Mouse (Mus musculus): ENCODE measurements at regions not wholly inside any gene's neighbourhood (a gene's known extent, or its start where the extent isn't known, plus 50 kb on each side); places are given as distances from the start of the nearest gene placed in this dataset.

DNA sequence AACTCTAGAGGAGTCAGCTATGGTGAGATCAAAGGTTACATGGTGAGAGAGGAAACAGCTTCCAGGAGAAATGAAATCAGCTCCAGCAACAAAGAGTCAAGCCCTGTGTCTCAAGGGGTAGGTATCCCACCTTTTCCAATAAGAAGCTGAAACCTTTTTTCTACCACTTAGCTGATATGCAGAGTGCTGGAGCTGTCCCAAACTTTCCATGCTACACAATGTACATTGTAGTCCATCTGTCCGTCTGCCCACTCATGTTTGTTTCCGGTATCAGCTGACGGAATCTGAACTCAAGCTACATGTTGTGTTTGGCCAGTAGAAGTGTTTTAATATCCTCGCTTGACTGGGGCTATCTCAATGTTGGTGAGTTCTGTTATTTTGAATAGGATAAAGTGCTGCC, 83.6 kb upstream of the Ngf start:
- DNase-seq (ENCODE audit: low spot score in 2 of 2) = no peak

DNA sequence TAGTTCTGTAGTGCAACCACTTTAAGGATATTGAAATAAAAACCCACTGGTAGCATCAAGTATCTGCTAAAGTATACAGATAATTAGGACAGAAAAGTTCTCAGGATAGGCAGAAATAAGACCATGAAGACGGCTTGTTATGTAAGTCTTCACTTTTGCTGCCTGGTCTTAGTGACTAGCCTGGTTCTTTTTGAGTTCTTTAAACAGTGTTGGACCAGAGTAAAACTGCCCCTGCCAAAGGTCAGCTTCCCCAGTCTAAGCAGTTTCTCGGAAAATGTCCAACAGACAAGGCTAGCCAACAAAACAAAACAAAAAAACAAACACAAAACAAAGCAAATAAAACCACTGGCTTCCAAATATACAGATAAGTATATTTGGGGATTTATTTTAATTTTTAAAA, 85.1 kb upstream of the Ngf start:
- DNase-seq (ENCODE audit: low spot score in 2 of 2) = no peak

DNA sequence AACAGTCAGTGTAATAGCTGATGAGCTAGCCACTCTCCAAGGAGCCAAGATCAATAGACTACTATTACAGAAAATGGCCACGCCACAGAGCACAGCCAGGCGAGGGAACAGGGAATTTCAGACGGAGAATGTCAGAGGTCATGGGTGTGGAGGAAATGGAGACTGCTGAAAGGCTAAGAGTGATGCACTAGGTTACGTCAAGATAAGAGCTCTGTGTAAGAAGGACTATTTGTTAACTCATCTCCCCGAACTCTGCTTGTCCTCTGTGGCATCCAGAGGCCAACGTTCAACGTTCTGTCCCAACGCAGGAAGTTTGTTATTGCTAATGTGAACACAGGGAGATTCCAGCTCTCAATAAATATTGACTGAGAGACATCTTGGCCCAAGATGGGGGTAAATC, 86.0 kb upstream of the Ngf start:
- DNase-seq (ENCODE audit: low spot score in 2 of 2) = no peak

DNA sequence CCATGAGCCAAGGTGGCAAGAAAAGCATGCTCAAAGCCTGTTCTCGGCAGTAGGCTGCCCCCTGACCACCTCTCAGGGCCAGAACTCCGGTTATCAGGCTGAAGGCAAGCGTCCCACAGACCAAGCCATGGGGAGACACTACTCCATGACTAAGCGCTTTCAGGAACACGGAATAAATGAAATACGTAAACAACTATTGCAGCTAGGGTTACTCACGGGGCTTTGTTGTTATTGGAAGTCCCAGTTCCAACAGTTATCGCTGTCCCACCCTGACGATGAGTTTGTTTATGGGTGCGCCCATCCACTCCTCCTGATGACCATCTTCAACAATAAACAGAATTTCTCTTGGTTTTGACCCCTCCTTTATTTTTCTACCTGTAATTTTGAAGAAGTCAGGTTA, 88.0 kb upstream of the Ngf start:
- no peak for DNase-seq (ENCODE audit: low spot score in 2 of 2)

DNA sequence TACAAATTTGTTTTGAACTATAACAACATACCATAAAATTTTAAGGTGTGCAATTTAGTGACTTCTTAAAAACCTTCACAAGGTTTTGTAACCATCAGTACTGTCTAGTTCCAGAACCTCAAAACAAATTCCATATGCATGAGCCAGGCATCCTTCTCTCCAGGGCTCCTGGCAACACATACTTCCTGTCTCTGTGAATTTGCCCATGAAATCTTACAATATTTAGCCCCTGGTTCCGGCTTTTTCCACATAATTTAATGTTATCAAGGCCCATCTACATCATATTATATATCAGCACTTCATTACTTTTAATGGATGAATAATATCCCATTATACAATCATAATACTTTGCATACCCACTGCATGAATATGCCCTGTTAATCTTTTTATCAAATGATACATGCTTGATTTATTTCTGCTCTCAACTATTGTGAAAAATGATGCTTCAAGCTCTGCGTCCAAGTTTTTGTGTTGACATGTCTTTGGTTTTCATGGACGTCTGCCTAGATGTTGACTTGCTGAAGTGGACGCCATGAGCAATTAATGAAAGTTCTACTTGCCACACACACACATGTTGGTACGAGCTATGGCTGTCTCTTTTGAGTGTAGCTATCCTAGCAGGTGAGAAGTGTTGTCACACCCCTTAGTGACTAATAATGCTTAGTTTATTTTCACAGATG, 95.2 kb upstream of the Ngf start:
- DNase-seq (ENCODE audit: low spot score in 2 of 2) = no peak

DNA sequence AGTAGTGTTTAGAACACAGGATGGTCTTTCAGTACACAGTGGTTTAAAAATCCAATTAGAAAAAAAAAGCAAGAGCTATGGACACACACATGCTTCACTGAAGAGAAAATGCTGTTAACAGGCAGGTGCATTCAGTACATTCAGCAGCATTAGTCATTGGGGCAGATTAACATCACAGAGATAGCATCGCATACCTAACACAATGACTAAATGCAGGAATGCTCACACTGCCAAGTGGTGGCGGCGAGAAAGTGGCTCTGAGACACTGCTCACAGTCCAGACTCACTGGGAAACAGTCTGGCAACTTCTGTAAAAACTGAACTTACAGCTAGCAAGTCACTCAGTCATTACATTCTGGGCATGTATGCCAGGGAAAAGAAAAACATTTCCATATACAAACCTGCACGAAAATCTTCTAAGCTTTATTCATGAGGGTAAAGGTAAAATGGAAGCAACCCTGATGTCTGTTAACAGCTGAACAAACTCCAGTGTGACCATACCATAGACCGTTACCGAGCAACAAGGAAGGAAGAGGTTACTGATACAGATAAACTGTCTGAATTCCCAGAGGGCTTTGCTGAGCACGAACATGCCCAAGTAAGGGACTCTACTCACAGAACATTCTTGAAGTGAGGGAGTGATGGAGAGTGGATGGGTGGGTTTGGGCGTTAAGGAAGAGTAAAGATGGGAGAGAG, 97.4 kb upstream of the Ngf start:
- no peak for DNase-seq (ENCODE audit: low spot score in 2 of 2)

DNA sequence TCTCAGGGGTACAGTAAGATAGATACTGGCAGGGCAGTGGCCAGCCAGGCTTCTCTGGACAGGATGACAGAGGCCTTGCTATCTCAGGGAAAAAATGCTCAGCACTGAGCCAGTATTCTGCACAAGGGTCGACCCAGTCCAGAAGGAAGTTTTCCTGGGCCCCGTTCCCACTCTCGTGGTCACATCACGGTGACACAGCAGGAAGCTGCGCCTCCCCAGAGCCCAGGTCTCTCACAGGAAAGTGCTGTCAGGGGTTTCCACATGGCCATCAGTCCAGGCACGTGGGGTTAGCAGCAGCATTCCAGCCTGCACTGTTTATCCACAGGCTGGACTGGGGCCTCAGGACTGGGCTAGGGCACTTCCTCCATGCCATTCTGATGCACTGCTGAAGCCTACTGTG, 103.5 kb upstream of the Ngf start:
- DNase-seq (ENCODE audit: low spot score in 2 of 2) = no peak

DNA sequence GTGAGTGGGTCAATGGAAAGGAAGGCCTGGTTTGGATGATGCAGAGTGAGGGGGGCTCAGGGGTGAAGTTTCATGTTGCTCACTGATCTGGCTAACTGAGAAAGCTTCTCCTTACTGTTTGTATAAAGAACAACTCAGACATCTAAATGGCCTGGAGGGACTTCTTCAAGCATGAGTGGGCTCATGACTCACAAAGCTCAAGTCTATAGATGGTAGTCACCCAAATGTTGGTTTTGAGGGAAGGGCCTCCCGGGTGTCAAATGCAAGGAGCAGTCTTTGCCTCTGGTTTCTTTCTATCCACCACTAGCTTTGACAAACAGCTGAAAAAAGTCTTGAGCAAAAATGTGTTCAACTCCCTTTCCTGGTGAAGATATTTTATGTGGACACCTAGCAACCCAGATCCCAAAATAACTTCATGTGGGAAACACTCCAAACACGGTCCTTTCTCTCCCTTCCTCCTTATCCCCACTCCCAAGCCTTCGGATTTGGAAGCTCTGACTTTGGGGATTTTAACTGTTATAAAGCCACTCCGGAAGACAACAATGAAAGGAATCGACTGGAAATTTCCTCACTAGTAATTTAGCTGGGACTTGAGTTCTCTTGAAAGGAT, 105.3 kb upstream of the Ngf start:
- no peak for DNase-seq (ENCODE audit: low spot score in 2 of 2)

DNA sequence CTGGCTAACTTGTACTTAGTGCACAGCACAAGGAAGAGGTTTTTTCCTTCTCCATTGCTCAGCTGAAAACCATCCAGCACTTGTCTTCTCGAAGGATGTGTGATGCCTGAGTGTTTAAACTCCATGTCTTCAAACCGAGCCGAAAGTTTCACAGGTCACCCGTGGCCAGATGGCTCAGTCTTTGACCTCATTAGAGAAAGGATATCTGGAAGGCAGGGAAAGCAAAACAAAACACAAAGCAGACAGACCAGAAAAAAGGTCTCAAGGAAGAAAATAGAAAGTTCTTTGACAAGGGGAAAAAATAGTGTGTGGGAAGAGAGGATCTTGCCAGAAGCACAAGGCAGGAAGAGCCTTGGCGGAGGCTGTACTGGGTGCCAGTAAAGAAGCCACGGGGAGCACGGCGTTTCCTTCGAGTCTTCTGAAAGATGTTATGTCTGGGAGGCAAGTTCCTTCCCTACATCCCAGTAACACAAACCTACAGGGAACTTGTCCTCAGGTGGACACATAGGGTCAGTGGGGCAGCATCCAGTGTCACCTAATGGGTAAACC, 108.9 kb upstream of the Ngf start:
- DNase-seq (ENCODE audit: low spot score in 2 of 2) = no peak

DNA sequence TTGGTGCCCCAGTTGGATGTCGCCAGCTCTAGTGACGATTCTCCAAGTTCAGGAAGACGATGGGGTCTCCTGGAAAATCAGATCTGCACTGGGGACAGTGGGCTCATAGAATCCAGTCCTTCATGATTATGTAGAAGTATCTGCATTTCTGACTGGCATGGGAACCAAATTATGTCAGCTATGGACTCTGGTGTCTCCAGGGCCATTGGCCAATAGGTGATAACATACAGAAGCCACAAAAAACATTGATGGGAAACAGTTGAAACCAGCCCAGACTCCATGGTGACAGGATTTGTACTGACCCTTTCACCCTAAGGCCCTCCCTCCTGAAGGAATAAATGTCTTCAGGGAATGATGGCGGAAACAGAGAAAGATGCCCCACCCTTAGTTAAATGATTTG, 110.9 kb upstream of the Ngf start:
- DNase-seq (ENCODE audit: low spot score in 2 of 2) = no peak

DNA sequence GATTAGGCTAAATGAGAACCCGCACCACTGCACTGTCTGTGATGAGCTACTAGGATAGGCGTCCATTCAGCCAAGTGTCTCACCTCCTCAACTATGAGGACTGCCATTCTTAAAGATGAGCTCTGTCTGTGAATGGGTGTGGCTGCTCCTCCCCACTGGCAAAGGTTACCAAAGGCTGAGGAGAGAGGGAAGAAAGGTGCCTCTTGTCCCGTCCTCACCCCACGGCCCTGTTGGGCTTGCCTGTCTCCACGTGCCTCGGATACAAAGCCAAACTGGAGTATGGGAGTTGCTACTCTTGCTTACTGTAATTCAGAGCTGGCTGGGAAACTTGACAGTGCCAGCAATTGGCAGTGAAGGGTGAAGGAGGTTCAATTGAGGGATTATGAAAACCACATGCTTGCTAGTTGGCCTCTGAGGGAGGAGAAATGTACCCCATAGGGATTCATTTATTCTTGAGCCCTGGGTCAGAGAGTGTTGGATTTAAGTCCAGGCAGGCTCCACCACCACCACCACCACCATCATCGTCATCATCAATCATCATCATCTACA, 112.6 kb upstream of the Ngf start:
- no peak for DNase-seq (ENCODE audit: low spot score in 2 of 2)

DNA sequence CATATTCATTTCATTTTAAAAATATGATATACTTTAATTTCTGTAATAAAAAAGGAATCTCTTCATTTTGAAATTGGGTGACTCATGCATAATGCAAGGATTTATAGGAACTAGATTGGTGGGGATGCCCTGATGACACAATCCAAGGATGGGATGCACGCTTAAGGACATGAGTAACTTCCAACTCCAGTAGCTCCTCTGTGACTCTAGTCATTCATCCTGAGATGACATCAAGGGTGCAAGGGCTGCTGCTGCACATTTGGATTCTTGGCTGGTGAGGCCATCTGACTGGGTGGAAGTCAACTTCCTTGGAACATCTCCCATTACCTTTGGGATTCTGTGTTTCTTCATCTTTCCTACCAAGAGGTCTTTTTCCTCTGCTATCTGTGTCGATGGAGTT, 114.4 kb upstream of the Ngf start:
- DNase-seq (ENCODE audit: low spot score in 2 of 2) = no peak

DNA sequence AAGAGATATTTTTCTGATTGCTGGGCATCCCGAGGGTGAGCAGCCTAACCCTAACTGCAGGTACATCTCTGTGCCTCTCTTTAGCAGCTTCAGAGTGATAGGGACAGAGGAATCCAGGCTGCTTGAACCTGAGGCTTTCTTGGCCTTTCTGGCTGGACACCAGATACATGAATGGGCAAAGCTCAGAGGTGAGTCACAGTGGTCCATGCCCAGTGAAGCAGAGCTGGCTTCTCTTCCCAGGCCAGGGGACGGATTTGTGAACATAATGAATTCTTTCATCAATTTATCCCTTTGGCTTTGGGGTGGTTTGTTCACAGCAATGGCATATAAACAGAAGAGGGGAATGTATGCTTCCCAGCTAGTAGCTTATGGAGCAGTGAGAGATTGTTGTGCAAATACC, 114.9 kb upstream of the Ngf start:
- DNase-seq (ENCODE audit: low spot score in 2 of 2) = no peak

DNA sequence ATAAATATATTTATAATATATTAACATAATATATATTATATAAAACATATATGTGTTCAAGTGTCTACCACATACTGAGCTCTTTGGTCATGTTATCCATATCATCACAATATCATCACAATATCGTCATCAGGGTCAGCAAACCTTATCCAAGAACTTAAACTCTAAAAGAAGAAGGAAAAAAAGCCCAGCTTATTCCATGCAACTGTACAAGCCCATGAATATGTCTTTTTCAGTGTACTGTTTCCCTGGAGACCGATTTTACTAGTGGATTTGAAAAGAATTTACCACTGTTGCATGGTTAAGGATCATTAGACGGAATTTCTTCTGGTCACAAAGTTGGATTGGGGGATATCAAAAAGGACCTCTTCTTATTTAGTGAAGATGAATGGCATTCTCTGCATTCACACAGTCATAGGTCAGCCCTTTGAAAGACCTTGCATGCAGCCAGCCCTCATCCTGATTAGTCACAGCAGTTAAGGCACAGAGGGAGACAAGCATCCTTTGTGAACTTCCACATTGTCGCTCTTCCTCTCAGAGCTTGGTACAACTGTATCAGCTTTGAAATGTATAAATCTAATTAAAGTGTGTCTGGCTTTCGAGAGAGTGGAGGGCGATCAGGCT, 116.3 kb upstream of the Ngf start:
- DNase-seq (ENCODE audit: low spot score in 2 of 2) = no peak

DNA sequence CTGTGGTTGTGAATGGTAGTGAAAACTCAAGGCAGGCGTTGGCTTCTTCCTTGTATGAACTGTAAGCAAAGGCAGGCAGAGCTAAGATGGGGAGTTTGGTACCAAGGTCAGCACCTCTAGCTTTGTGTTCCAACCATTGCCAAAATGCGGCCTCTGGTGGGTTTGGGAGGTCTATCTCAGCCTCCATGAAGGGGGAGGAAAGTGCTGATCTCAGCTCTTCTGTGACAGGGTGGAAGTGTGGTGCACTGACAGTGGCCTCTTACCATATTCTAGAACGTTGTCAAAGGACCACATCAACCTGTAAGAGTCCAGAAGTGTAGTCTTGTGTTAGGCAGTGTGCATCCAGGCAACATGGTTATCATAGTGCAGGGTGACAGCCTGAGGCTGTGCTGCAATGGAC, 123.6 kb upstream of the Ngf start:
- DNase-seq (ENCODE audit: low spot score in 2 of 2) = no peak

DNA sequence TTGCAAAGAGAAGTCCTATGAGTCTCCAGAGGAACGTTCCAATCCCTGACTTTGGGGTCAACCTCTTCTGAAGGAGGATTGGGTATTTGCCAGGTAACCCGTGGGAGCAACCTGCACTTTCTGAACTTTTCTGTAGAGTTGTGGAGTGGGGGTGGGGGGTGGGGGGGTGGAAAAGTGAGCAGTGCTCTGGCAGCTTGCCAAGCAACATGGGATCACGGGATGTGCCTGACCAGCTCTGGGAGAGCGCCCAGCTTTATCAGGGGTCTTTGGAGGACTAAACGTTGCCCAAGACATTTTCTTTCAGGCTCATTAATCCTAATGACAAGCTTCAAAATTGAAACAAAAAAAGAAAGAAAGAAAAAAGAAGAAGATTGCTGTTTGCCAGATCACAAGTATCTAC, 124.4 kb upstream of the Ngf start:
- no peak for DNase-seq (ENCODE audit: low spot score in 2 of 2)

DNA sequence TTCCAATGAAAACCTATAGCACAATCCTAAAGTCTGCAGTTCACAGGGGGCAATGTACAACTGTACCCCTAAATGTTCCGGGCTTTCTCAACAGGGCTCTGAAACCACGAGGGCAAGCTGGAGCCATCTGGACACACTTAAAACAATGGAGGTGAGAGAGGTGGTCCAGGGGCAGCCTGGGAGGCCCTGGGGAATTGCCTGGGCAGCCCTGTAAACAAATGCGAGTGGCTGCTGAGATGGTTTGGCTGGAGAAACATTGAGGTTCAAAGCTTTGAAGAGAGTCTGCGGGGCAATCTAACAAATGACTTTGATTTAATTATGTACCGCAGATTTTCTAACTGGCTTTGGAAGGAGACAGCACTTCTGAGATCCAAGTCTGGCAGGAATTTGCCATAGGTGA, 129.0 kb upstream of the Ngf start:
- no peak for DNase-seq (ENCODE audit: low spot score in 2 of 2)

DNA sequence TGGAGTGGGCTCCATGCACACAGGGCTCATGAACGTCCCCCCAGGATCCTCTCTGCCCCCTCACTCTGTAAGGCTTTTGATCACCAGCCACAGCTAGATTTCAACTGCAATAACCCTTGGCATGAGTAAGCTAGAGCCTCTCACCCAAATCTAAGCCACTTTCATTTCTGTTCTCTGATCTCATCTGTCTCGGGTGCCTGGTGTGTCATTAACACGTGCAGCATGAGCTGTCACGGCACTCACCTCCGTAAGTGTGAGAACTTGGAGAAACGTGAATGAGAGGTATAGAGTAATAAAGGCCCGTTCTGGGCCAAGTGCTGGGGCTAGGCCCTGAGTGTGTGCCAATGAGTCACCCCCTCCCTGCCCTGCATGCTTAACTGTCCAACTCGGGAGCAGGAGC, 131.8 kb upstream of the Ngf start:
- no peak for DNase-seq (ENCODE audit: low spot score in 2 of 2)

DNA sequence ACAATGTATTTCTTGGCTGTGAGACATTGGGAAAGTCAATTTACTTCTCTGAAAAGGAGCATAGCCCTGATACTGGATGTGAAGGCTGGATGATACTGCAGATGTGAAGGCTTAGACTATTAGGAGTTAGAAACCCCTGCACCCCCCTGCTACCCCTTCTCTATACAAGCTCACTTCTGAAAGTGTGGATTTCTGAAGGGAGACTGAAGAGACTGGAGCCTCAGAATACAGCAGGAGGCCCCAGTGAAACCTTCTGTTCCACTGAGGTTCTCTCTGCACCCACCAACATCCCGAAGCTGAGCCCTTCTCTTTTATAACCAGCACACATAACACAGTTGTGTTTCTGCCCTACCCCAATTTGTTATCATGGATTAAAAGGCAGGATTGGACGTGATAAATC, 131.7 kb upstream of the Vangl1 start:
- no peak for DNase-seq (ENCODE audit: low spot score in 2 of 2)

DNA sequence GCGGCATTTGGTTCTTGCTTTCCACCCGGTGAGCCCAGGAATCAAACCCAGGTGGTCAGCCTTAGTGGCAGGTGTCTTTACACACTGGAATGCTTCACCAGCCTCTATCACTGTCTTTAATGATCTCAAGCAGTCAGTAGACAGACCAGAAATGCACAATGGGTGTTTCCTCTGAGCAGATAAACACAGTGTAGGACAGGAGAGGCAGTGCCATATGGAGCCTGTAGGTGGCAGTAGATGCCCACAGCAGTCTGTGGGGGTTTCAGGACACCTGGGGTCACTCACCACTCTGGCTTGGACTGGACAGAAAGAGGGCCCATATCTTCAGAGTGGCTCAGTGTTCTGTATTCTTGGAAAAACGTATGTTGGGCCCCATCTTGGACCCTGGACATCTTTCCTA, 130.7 kb upstream of the Vangl1 start:
- DNase-seq (ENCODE audit: low spot score in 2 of 2) = no peak

DNA sequence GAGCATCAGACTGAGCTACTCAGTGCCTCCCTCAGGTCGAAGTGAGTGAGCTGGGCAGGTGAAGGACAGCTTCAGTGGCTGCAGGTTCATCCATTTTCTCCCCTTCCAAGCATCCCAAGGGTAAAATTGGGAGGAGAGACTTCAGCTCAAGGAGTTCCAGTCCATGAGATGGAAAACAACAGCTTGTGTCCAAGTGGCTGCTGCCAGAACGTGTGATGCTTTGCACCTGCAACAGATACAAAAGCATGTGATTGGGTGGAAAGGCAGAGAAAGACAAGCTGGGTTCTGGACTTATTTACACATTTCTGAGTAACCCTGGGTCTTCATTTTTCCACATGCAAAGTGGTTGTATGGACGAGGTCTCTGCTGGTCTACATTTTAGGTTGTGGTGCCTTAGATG, 127.7 kb upstream of the Vangl1 start:
- no peak for DNase-seq (ENCODE audit: low spot score in 2 of 2)

DNA sequence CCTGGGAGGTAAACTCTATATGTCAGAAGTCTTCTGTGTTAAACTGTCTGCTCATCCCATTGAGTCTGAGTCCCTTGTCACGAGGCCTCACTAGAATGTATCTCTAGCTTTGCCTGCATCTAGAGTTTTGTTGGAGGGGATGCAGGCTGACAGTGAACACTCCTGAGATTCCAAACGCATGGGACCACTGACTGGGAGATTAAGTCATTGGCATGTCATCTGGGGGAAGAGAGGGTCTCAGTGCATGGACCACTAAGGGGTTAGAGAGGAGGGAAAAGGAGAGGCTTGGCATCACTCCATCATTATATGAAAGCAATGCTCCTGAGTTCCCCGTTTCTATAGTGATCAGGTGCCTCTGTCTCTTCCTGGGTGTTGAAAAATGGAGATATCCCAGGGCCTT, 114.8 kb upstream of the Vangl1 start:
- no peak for DNase-seq (ENCODE audit: low spot score in 2 of 2)

DNA sequence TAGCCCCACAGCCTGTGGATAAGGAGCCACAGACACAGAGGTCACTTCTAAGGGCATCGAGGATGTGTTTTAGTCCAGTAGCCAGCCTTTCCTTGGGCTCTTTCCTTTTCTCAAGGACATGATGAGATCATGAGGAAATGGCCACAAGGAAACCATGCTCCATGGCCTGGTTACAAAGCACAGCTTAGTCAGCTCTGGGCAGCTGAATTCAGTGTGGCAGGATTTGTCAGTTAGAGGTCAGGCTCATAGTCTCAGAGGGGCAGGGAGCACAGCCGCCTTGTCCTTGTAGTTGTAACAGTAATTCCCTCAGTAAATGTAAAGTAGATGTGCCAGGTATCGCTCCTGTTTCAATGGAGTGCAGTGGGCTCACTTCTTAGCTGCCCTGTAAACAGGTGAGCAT, 111.7 kb upstream of the Vangl1 start:
- no peak for DNase-seq (ENCODE audit: low spot score in 2 of 2)

Measured in thymus, postnatal 10 days (tissue).